Mouse (Mus musculus) stomach, postnatal 0 days (tissue): ENCODE results near the gene 5730455P16Rik. TPM values are rescaled to one million over a fixed set of nuclear protein-coding genes. Genes with fewer than 3 reads are reported as not detected.
A peak's percentile ranks its signal among the peaks of the same experiment; 100 is the strongest.
"Not testable (repeated sequence)": the region's sequence is repeated elsewhere in the genome, so short reads cannot be mapped to it uniquely, and the experiment has no call there.

Experiments used
- ATAC-seq: fragments of 200-750 bp; cut with Nextera tagmentation; 2 replicates; pipeline ENCODE4 v1.8.0; 2017; ENCODE audit not compliant: low FRiP score, low TSS enrichment
- DNase-seq: peaks from one replicate; pipeline ENCODE4 v3.0.0-alpha.2; 2016; ENCODE audit warnings: low spot score
- H3K27ac ChIP-seq: fragments of 300-500 bp; sonication (generic); replicated peaks from 2 replicates; pipeline ENCODE4 v1.5.1; 2014; ENCODE audit warnings: mild to moderate bottlenecking, control low read depth
- H3K27me3 ChIP-seq: fragments of 300-500 bp; sonication (generic); 2 replicates; pipeline ENCODE4 v1.6.1; 2014; ENCODE audit warnings: low read length; ENCODE audit not compliant: control insufficient read depth, insufficient read depth
- H3K36me3 ChIP-seq: fragments of 300-500 bp; sonication (generic); 2 replicates; pipeline ENCODE4 v1.6.1; 2014; ENCODE audit warnings: low read length, mixed read lengths; ENCODE audit not compliant: control insufficient read depth, insufficient read depth
- H3K4me1 ChIP-seq: fragments of 300-500 bp; sonication (generic); replicated peaks from 2 replicates; pipeline ENCODE4 v1.6.1; 2014; ENCODE audit warnings: antibody characterized with exemption; ENCODE audit not compliant: control insufficient read depth, insufficient read depth
- H3K4me2 ChIP-seq: fragments of 300-500 bp; sonication (generic); replicated peaks from 2 replicates; pipeline ENCODE4 v1.6.1; 2014; ENCODE audit warnings: low read depth, mild to moderate bottlenecking, control low read depth, moderate library complexity
- H3K4me3 ChIP-seq: fragments of 300-500 bp; sonication (generic); 2 replicates; pipeline ENCODE4 v1.5.1; 2014; ENCODE audit warnings: low read depth, low read length, control low read depth
- H3K9ac ChIP-seq: fragments of 300-500 bp; sonication (generic); 2 replicates; pipeline ENCODE4 v1.6.1; 2014; ENCODE audit warnings: mild to moderate bottlenecking, low read length, control low read depth, mixed read lengths
- H3K9me3 ChIP-seq: fragments of 300-500 bp; sonication (generic); 2 replicates; pipeline ENCODE4 v1.6.1; 2016; ENCODE audit warnings: low read length; ENCODE audit not compliant: control insufficient read depth
- CTCF ChIP-seq: IDR thresholded peaks from 2 replicates; pipeline ENCODE4 v1.5.1; 2016; ENCODE audit warnings: antibody characterized with exemption, low read depth, mild to moderate bottlenecking, moderate library complexity
- EP300 ChIP-seq: optimal IDR thresholded peaks from 2 replicates; pipeline ENCODE3; 2016; ENCODE audit warnings: antibody characterized with exemption
- WGBS: fragments of 180-500 bp; shearing (Covaris S2); extraction: QIAGEN DNeasy Blood & Tissue Kit; methylation state at CpG from one replicate; pipeline ENCODE4 v1.1.7; 2014; 5-methylcytosine and 5-hydroxymethylcytosine counted together
- polyA plus RNA-seq: library from polyadenylated mRNA; unstranded; fragments of >200 nt; fragmentation: Nextera tagmentation; extraction: Ambion mirVana; gene quantifications from 2 replicates; pipeline ENCODE4 v1.2.1, GENCODE M21; 2015

Gene 5730455P16Rik
- polyA plus RNA-seq, 1 experiment from 2014 or later: 12.0 TPM

- Histone ChIP-seq H3K9me3 (no peaks in the 10 kb centered on the region), H3K4me2 (peak overlapping the region; percentile 29; the same call in 1 of the 2 replicates), H3K27me3 (no peaks in the 10 kb centered on the region), H3K4me1 (peaks cover 2% of the 10 kb centered on the region; the same call in 1 of the 2 replicates), H3K36me3 (no peaks in the 10 kb centered on the region), H3K27ac (peak overlapping the region; percentile 97), H3K4me3 (peak overlapping the region; percentile 97), H3K9ac (peak overlapping the region; percentile 99)
- DNase-seq (peak; percentile 57), ATAC-seq (no peak; the same call in 1 of the 2 replicates)
- TF ChIP-seq EP300: peak; percentile 14
- TF ChIP-seq CTCF: peak; percentile 6; the same call in 1 of the 2 replicates
- WGBS: under 1% methylated on average over 20 of the region's 20 CpGs
Measured at GRCm38 (mm10) chr11:80383626-80384046, 5.8 kb upstream of the 5730455P16Rik start.

- H3K9me3 ChIP-seq: no peaks in the 10 kb centered on the region
- H3K36me3 ChIP-seq: no peaks in the 10 kb centered on the region
- peaks cover 2% of the 10 kb centered on the region; the same call in 1 of the 2 replicates for H3K4me1 ChIP-seq
- H3K27ac ChIP-seq: peak within 1 kb of the TSS; percentile 97
- WGBS: under 1% methylated on average over 33 of the region's 33 CpGs
- TF ChIP-seq EP300 (peak; percentile 9), CTCF (peak; percentile 8; the same call in 1 of the 2 replicates)
- peak within 1 kb of the TSS; percentile 67 for H3K4me2 ChIP-seq
- ATAC-seq (peak; percentile 97), DNase-seq (peak; percentile 97)
- H3K27me3 ChIP-seq: no peaks in the 10 kb centered on the region
- peak within 1 kb of the TSS; percentile 99 for H3K9ac ChIP-seq
- peak within 1 kb of the TSS; percentile 97 for H3K4me3 ChIP-seq
Measured at GRCm38 (mm10) chr11:80383019-80383625, 5.3 kb upstream of the 5730455P16Rik start, which contains the start of gene Zfp207. Zfp207 (plus strand) TSS chr11:80383279.

DNA sequence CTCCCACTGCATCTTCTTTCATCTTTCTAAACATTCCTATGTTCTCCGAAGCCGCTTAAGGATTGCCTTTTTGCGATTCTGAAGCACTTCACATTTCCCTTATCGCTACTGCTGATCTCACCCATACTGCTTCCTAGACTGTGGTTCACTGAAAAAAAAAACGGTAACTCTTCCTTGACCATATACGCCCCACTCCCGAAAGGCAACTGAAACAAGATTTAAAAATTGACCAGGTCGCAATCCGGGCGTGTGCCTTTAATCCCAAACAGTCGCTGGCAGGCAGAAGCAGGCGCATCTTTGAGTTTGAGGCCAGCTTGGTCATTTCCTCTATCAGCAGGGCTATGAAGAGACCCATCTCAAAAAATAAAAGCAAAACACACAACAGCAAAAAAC lies 4.8 kb upstream of the 5730455P16Rik start:
- Histone ChIP-seq H3K9ac (peak overlapping the region; percentile 67), H3K4me1 (peaks cover 2% of the 10 kb centered on the region; the same call in 1 of the 2 replicates), H3K36me3 (no peaks in the 10 kb centered on the region), H3K4me2 (peak overlapping the region; percentile 67), H3K4me3 (peak overlapping the region; percentile 97), H3K9me3 (no peaks in the 10 kb centered on the region), H3K27ac (peak overlapping the region; percentile 97), H3K27me3 (no peaks in the 10 kb centered on the region)
- ATAC-seq (0 out of 2 replicates have a peak, but pooled peaks have one; percentile 30), DNase-seq (peak; percentile 30)
- WGBS: 2% methylated on average over 12 of the region's 12 CpGs
- TF ChIP-seq EP300 (no peak), CTCF (no peak)

- H3K27ac ChIP-seq, H3K36me3 ChIP-seq, H3K9ac ChIP-seq, H3K4me2 ChIP-seq, H3K27me3 ChIP-seq, H3K4me3 ChIP-seq, H3K9me3 ChIP-seq, ATAC-seq, H3K4me1 ChIP-seq, DNase-seq: not testable (repeated sequence)
- 93% methylated on average over 7 of the region's 7 CpGs for WGBS
Measured at GRCm38 (mm10) chr11:80379184-80379583, 1.4 kb upstream of the 5730455P16Rik start.

- H3K9ac ChIP-seq: peak overlapping the region; percentile 94; the same call in 1 of the 2 replicates
- DNase-seq, H3K27ac ChIP-seq, ATAC-seq, H3K9me3 ChIP-seq, H3K36me3 ChIP-seq, H3K27me3 ChIP-seq, H3K4me2 ChIP-seq, H3K4me1 ChIP-seq: not testable (repeated sequence)
- WGBS: 62% methylated on average over 2 of the region's 2 CpGs
- peak overlapping the region; percentile 95 for H3K4me3 ChIP-seq
Measured at GRCm38 (mm10) chr11:80378452-80379068, 726 bp upstream of the 5730455P16Rik start.

- DNase-seq: no peak
- H3K4me3 ChIP-seq: no peak overlapping the region
- 45% methylated on average over 4 of the region's 4 CpGs for WGBS
Measured at GRCm38 (mm10) chr11:80376651-80377050, 1.2 kb downstream of the 5730455P16Rik start.

More at GRCm38 (mm10) chr11:80376651-80377050, 1.2 kb downstream of the 5730455P16Rik start:
- peaks cover 3% of the 10 kb centered on the region; the same call in 1 of the 2 replicates for H3K36me3 ChIP-seq
- H3K27me3 ChIP-seq: no peaks in the 10 kb centered on the region
- TF ChIP-seq CTCF: 0 out of 2 replicates have a peak, but pooled peaks have one; percentile 24
- TF ChIP-seq EP300: no peak
- H3K9me3 ChIP-seq: no peaks in the 10 kb centered on the region
- no peak overlapping the region for H3K27ac ChIP-seq
- H3K4me2 ChIP-seq: 0 out of 2 replicates have a peak overlapping the region, but pooled peaks have one; percentile 91
- H3K9ac ChIP-seq: no peak overlapping the region
- no peak for ATAC-seq
- H3K4me1 ChIP-seq: no peaks in the 10 kb centered on the region
